Mouse (Mus musculus): ENCODE results near the gene Tnfsf10. TPM values are rescaled to one million over a fixed set of nuclear protein-coding genes. Genes with fewer than 3 reads are reported as not detected.
"Not testable (repeated sequence)": the region's sequence is repeated elsewhere in the genome, so short reads cannot be mapped to it uniquely, and the experiment has no call there.

Gene Tnfsf10
- polyA plus RNA-seq (2012; ENCODE audit: insufficient read depth, insufficient read length, missing spikeins) = 2.0 and 2.8 TPM in 2 replicates

DNA sequence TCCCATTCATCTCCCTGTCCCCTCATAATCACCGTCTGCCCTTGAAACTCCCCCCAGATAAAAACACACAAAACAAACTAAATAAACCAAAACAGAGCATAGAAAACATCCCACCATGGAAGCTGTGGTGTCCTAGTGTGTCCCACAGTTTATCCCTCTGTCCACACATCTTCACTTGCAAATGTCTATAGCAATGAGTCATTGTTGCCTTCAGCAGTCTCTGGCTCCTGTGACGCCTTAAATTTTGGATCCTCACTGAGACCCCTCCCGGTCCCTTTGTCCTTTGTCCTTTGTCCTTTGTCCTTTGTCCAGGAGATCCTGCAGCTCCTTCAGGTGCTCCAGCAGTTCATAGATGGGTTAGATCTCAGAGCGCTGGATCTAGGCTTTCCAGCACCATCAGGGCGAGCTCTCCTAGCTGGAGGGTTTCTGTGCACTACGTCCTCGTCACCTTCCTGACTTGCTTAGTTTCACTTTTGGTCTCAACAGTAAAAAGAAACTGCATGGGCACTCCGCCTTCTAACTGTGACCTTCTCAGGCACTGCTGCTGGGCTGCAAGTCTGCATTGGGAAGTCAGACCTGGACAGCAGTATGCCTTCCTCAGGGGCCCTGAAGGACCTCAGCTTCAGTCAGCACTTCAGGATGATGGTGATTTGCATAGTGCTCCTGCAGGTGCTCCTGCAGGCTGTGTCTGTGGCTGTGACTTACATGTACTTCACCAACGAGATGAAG is at the start of gene Tnfsf10:
Gene Tnfsf10, plus strand, starts transcription at position 470 of the 729 bp plus-strand sequence.
- Histone ChIP-seq H3K4me1 (ENCODE audit: control insufficient read depth, insufficient read depth, low read length) (0 out of 2 replicates have a peak, but pooled peaks cover 4% of the 10 kb centered on the region), H3K27ac (ENCODE audit: insufficient read depth, low read depth, low read length) (no peak within 1 kb of the TSS), H3K4me3 (ENCODE audit: insufficient read depth, low read length) (peak within 1 kb of the TSS; percentile 44)
- TF ChIP-seq POLR2A (IDR thresholded peaks at IDR 0.05; ENCODE audit: borderline replicate concordance, low read depth, low read length) (no peak), CTCF (IDR thresholded peaks at IDR 0.05; ENCODE audit: low read depth, low read length) (no peak)

DNA sequence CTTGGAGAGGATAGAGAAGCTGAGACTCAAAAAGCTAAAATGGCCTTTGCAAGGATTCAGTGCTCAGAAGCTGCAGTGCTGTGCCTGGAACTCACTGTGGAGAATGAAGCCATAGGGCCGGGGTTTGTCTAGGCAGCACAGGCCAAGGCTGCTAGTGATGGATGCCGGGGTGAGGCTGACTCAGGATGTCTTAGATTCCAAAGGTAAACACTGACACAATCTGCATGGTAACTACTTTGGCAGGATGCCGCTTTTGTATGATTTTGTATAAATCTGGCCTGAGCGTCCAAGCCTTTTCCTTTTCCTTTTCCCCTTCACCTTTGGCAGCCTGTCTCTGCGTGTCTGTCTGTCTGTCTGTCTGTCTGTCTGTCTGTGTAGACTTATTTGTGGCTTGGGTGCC is 49.5 kb upstream of the Tnfsf10 start:
- Histone ChIP-seq H3K4me1 (ENCODE audit: control insufficient read depth, insufficient read depth, low read length) (peaks cover 5% of the 10 kb centered on the region), H3K27ac (ENCODE audit: insufficient read depth, low read depth, low read length) (no peak overlapping the region), H3K4me3 (ENCODE audit: insufficient read depth, low read length) (no peak overlapping the region)
- TF ChIP-seq POLR2A (IDR thresholded peaks at IDR 0.05; ENCODE audit: borderline replicate concordance, low read depth, low read length) (no peak), CTCF (IDR thresholded peaks at IDR 0.05; ENCODE audit: low read depth, low read length) (no peak)

DNA sequence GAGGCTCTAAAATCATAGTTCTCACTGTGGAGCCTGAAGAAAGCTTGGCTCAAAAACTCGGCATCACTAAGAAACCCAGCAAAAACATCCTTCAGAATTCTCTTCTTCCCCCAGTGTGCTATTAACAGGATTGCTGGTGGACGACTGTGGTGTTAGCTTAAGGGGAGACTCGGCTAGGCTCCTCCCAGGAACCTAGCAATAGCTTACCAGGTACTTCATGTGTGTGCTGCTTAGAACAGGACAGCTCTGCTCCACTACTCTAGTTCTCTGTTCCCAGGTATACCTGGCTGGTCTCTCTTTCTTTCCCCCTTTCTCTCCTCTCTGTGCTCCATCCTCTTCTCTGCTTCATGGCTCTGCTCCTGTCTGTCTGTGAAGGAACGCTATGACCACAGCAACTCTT is 48.9 kb upstream of the Tnfsf10 start:
- TF ChIP-seq POLR2A (IDR thresholded peaks at IDR 0.05; ENCODE audit: borderline replicate concordance, low read depth, low read length) = no peak
- TF ChIP-seq CTCF (IDR thresholded peaks at IDR 0.05; ENCODE audit: low read depth, low read length) = no peak
- Histone ChIP-seq H3K4me3 (ENCODE audit: insufficient read depth, low read length) (no peak overlapping the region), H3K27ac (ENCODE audit: insufficient read depth, low read depth, low read length) (no peak overlapping the region), H3K4me1 (ENCODE audit: control insufficient read depth, insufficient read depth, low read length) (peaks cover 5% of the 10 kb centered on the region)

DNA sequence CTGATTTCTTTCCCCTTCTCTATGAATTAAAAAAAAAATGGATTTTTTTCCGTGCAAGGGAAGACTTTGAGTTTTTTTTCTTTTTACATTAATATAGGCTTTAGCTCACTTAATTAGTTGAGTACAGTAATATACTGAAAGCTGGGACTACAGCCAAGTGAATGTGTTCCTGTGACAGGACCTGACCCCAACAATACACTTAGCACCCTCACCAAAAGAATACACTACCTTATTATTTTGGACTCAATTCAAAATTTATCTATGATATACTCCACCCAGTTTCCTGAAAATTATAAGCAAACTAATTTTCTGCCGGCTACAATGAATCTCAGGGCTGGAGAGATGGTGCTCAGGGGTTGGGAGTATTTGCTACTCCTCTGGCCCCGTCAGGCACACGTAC is 47.7 kb upstream of the Tnfsf10 start:
- Histone ChIP-seq H3K27ac (ENCODE audit: insufficient read depth, low read depth, low read length) (no peak overlapping the region), H3K4me1 (ENCODE audit: control insufficient read depth, insufficient read depth, low read length) (peaks cover 5% of the 10 kb centered on the region), H3K4me3 (ENCODE audit: insufficient read depth, low read length) (no peak overlapping the region)
- TF ChIP-seq CTCF (IDR thresholded peaks at IDR 0.05; ENCODE audit: low read depth, low read length) (no peak), POLR2A (IDR thresholded peaks at IDR 0.05; ENCODE audit: borderline replicate concordance, low read depth, low read length) (no peak)

DNA sequence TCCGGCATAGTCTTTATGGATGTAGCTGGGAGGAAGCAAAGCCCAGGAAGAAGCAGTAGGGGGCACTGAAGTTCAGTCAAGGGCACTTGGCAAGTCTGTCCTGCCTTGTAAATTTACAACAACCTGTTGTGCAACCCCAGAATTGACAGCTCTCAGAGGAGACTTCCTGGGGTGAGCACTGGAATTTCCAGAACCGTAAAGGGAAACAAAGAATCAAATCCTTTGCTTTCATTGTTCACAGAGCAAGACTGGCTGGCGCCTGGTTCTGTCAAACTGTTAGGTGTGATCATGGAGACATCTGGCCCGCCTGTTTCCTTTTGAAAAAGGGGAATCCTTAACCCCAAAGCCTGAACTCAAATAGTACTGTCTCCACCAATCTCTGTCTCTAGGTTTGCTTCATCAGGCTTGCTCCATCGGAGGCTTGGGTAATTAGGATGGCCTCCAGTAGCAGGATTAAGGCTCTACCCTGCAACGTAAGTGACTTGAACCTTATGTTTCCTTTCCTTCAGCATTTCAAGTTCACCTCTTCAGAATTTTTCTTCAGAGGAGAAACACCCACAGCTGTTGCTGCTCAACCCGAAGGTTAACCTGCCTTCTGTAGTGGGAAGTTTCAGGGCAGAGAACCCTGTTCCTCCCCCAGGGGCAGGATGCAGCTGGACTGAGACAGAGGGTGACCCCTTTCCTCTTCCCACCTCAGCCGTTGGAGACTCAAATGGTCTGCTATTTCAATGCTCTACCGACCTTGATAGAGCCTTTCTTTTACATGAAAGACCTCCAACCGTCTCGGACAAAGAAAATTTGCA is 46.5 kb upstream of the Tnfsf10 start:
- H3K4me1 ChIP-seq (ENCODE audit: control insufficient read depth, insufficient read depth, low read length) = peaks cover 7% of the 10 kb centered on the region
- H3K4me3 ChIP-seq (ENCODE audit: insufficient read depth, low read length) = no peak overlapping the region; the same call in 1 of the 2 replicates
- H3K27ac ChIP-seq (ENCODE audit: insufficient read depth, low read depth, low read length) = 0 out of 2 replicates have a peak overlapping the region, but pooled peaks have one; percentile 5
- no peak for TF ChIP-seq CTCF (IDR thresholded peaks at IDR 0.05; ENCODE audit: low read depth, low read length)
- no peak for TF ChIP-seq POLR2A (IDR thresholded peaks at IDR 0.05; ENCODE audit: borderline replicate concordance, low read depth, low read length)

DNA sequence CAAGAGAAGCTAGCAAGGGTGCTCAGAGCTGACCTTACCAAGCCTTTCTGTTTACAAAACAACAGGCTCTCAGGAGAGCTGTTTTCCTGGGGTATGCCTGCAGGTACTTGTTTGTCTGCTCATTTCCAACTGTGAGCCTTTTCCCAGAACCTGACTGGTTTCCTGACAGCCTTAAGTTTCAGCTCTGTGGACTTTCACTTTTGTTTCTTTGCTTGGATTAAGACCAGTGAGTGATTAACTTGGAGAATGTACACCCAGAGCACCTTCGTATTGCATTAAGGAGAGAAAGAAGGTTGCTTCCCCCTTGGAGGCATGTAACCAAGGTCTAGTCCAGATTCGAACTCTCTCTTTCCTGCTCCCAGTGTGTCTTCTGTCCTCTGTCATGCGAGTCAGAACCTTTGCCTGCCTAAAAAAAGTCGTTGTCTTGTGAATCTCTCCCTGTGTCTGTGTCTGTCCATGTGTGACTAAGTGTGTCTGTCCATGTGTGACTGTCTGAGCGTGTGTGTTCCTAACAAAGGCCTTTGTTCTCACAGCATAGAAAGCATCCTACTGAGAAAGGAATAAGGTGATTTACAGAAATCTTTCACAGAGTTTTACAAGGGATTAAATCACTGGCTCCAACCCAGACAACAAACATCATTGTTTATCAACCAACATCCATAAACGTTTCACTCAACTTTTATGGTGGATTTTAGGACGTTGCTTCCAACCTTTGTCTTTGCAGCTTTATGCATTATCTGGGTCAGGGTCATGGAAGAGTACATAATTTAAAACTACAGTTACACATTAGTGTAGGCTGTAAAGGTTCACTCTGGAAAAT is 43.7 kb upstream of the Tnfsf10 start:
- Histone ChIP-seq H3K27ac (ENCODE audit: insufficient read depth, low read depth, low read length) (no peak overlapping the region), H3K4me3 (ENCODE audit: insufficient read depth, low read length) (no peak overlapping the region), H3K4me1 (ENCODE audit: control insufficient read depth, insufficient read depth, low read length) (peaks cover 9% of the 10 kb centered on the region)
- TF ChIP-seq CTCF (IDR thresholded peaks at IDR 0.05; ENCODE audit: low read depth, low read length) (no peak), POLR2A (IDR thresholded peaks at IDR 0.05; ENCODE audit: borderline replicate concordance, low read depth, low read length) (no peak)

DNA sequence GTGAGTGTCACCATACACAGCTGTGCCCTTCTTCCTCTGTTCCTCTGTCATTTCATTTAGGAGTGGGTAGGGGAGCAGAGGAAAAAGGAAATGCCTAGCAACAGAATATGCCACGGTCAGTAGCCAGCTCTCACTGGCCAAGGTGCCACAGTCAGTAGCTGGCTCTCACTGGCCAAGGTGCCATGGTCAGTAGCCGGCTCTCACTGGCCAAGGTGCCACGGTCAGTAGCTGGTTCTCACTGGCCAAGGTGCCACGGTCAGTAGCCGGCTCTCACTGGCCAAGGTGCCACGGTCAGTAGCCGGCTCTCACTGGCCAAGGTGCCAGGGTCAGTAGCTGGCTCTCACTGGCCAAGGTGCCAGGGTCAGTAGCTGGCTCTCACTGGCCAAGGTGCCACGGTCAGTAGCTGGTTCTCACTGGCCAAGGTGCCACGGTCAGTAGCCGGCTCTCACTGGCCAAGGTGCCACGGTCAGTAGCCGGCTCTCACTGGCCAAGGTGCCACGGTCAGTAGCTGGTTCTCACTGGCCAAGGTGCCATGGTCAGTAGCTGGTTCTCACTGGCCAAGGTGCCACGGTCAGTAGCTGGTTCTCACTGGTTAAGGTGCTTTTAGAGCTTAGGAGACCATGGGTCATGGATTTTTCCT is 37.4 kb upstream of the Tnfsf10 start:
- peaks cover 13% of the 10 kb centered on the region for H3K4me1 ChIP-seq (ENCODE audit: control insufficient read depth, insufficient read depth, low read length)
- H3K4me3 ChIP-seq (ENCODE audit: insufficient read depth, low read length); H3K27ac ChIP-seq (ENCODE audit: insufficient read depth, low read depth, low read length): not testable (repeated sequence)

DNA sequence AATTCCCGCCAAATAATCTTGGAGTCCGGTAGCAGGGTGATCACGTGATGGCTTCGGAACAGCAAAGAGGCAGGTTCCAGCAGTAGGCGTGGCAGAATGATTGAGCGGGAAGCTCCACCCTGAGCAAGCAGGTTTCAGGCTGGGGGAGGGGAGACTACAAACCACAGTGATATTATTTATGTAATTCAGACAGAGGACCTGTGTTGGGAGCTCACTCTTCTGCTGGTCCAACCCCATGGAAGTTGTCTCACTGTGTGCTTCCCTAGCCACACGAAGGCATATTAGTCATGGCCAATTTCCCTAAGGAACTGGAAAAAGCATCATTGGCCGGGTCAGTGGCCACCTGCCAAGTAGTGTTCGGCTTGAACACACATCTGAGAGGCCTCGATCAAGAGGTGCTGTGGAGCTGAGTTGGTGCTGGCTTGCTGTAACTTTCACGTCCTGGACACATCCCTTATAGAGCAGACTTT is 36.5 kb upstream of the Tnfsf10 start:
- no peak overlapping the region for H3K4me3 ChIP-seq (ENCODE audit: insufficient read depth, low read length)
- peaks cover 12% of the 10 kb centered on the region for H3K4me1 ChIP-seq (ENCODE audit: control insufficient read depth, insufficient read depth, low read length)
- no peak for TF ChIP-seq POLR2A (IDR thresholded peaks at IDR 0.05; ENCODE audit: borderline replicate concordance, low read depth, low read length)
- no peak for TF ChIP-seq CTCF (IDR thresholded peaks at IDR 0.05; ENCODE audit: low read depth, low read length)
- no peak overlapping the region for H3K27ac ChIP-seq (ENCODE audit: insufficient read depth, low read depth, low read length)

DNA sequence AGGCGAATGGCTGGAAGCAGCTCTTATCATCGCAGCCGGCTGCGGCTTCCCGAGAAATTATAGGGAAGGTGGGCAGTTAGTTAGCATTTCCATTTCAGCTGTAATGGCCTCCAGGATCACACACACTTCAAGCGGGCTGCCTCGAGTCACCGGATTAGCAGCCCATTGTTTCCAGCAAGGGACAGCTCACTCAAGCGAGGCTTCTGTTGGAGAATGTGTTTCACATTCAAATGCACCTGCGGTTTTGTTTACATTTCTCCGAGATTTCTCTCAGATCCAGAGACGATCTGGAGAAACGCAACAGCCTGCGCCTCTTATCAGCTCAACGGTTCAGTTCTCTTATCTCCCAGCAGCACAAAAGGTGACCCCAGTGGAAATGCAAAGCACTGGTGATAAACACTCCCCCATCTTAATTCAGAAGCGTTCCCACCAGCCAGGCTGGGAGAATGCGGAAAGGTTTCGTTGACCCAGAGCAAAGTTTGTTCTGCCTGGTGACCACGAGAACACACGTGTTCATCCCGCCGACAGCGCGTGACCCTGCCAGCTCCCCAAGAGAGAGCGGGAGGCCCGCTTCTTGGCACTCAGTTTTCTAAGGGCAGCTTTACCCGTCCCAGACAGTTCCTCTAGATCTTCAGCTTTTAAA is 33.6 kb upstream of the Tnfsf10 start:
- Histone ChIP-seq H3K27ac (ENCODE audit: insufficient read depth, low read depth, low read length) (no peak overlapping the region), H3K4me1 (ENCODE audit: control insufficient read depth, insufficient read depth, low read length) (peaks cover 10% of the 10 kb centered on the region), H3K4me3 (ENCODE audit: insufficient read depth, low read length) (no peak overlapping the region)
- TF ChIP-seq POLR2A (IDR thresholded peaks at IDR 0.05; ENCODE audit: borderline replicate concordance, low read depth, low read length) (no peak), CTCF (IDR thresholded peaks at IDR 0.05; ENCODE audit: low read depth, low read length) (no peak)

Measured in bone marrow macrophage, adult 2 months (primary cell).